Mouse (Mus musculus): ENCODE data around the gene Lrrc73.

DNA sequence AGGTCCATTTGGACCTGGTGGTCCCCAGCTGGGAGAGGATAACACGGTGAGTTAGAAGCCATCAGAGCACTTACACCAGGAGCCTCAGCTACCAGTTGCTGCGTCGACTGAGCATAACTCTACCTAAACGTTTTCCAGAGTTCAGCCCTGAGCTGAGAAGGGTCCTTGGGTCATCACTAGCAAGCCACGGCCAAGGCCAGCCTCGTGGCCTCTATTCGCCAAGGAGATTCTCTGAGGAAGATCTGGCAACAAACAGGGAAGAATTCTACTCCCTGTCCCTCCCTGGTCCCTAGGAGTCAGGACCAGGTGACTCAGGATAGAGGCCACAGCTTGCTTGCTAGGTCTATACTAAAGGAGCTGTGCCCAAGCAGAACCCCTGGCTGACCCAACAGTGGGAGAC lies 14.2 kb downstream of the Lrrc73 start:
- TF ChIP-seq CTCF (IDR thresholded peaks at IDR 0.05; ENCODE audit: low read depth, low read length) (no peak), TAL1 (conservative IDR thresholded peaks at IDR 0.05; ENCODE audit: low read depth, low read length) (no peak), GATA1 (IDR thresholded peaks at IDR 0.05; ENCODE audit: borderline replicate concordance, low read length) (no peak)

Data from G1E (cell line).